Mouse (Mus musculus): ENCODE data around the gene Nostrin. TPM values are rescaled to one million over a fixed set of nuclear protein-coding genes. Genes with fewer than 3 reads are reported as not detected.

Gene Nostrin
- polyA plus RNA-seq, 1 experiment from 2014 or later, result 31.7 TPM

DNA sequence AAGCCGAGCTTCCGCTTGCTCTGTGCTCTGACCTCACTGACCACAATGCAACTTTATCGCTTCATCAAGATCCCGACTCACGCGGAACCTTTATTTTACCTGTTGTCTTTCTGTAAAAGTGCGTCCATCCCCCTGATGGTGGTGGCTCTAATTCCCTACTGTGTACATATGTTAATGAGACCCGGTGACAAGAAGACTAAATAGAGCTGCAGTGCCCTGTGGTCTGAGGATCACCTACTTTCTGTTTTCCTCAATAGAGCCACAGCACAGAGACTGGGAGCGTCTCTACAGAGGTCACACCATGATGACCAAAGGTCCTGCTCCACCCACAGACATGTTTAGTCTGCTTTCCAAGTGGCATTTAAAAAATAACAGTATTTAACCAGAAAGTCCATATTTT lies 91.3 kb downstream of the Nostrin start:
- no peak overlapping the region for H3K9ac ChIP-seq (ENCODE audit: low read depth, low read length)
- H3K27ac ChIP-seq (ENCODE audit: low read length), result no peak overlapping the region
- H3K36me3 ChIP-seq (ENCODE audit: control insufficient read depth, insufficient read depth, low read length), result no peaks in the 10 kb centered on the region
- no peak for ATAC-seq
- no peaks in the 10 kb centered on the region for H3K27me3 ChIP-seq (replicated peaks; ENCODE audit: control insufficient read depth, insufficient read depth, low read length)
- H3K4me2 ChIP-seq (ENCODE audit: low read depth, low read length), result no peak overlapping the region
- WGBS, result 91% methylated on average over 9 of the region's 9 CpGs
- no peaks in the 10 kb centered on the region for H3K9me3 ChIP-seq (ENCODE audit: control insufficient read depth, low read length)
- no peaks in the 10 kb centered on the region for H3K4me1 ChIP-seq (ENCODE audit: control insufficient read depth, insufficient read depth, low read length)
- no peak overlapping the region for H3K4me3 ChIP-seq (ENCODE audit: low read length)

DNA sequence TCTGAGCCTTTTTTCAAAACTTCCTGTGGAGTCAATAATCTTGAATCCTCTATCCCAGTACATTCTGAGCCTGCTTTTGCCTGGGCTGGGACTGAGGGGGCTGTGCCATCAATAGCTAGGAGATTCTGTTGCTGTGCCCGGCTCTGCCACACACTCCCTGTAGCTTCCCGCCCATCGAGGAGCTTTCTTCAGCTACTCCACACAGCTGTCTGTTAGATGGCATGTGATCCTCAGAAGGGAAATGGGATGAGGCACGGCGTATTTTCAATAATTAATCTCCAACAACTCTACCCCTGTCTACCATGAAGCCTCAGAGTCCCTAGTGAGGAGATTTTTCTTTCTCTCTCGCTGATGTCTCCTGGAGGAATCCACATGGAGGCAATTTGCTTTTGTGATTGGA lies 93.0 kb downstream of the Nostrin start:
- Histone ChIP-seq H3K27ac (ENCODE audit: low read length) (no peak overlapping the region), H3K4me2 (ENCODE audit: low read depth, low read length) (no peak overlapping the region), H3K9ac (ENCODE audit: low read depth, low read length) (no peak overlapping the region), H3K9me3 (ENCODE audit: control insufficient read depth, low read length) (no peaks in the 10 kb centered on the region), H3K27me3 (replicated peaks; ENCODE audit: control insufficient read depth, insufficient read depth, low read length) (no peaks in the 10 kb centered on the region), H3K4me1 (ENCODE audit: control insufficient read depth, insufficient read depth, low read length) (no peaks in the 10 kb centered on the region), H3K4me3 (ENCODE audit: low read length) (no peak overlapping the region), H3K36me3 (ENCODE audit: control insufficient read depth, insufficient read depth, low read length) (no peaks in the 10 kb centered on the region)
- ATAC-seq, result no peak
- WGBS, result 88% methylated on average over 6 of the region's 6 CpGs

DNA sequence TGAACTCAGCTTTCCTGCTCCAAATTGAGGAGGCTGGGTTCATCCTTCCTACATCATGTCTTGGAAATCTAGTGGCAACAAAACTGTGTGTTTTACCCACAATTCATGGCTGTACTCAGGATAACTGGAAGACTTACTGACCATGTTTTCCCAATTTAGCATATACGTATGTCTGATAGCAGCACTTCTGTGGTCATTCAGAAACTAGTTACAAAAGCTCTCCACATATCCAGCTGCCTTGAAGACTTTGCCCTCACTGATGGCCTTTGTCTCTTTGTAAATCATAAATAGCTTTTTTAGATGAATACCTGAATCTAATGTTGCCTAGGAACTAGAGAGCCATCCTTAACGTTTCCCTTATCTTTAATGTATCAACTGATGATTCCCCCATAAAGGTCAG lies 94.5 kb downstream of the Nostrin start:
- Histone ChIP-seq H3K4me2 (ENCODE audit: low read depth, low read length) (no peak overlapping the region), H3K9me3 (ENCODE audit: control insufficient read depth, low read length) (no peaks in the 10 kb centered on the region), H3K27me3 (replicated peaks; ENCODE audit: control insufficient read depth, insufficient read depth, low read length) (no peaks in the 10 kb centered on the region), H3K9ac (ENCODE audit: low read depth, low read length) (no peak overlapping the region), H3K4me1 (ENCODE audit: control insufficient read depth, insufficient read depth, low read length) (no peaks in the 10 kb centered on the region), H3K27ac (ENCODE audit: low read length) (no peak overlapping the region), H3K4me3 (ENCODE audit: low read length) (no peak overlapping the region), H3K36me3 (ENCODE audit: control insufficient read depth, insufficient read depth, low read length) (no peaks in the 10 kb centered on the region)
- WGBS, result 55% methylated on average over 2 of the region's 2 CpGs
- peak; percentile 68 for ATAC-seq

DNA sequence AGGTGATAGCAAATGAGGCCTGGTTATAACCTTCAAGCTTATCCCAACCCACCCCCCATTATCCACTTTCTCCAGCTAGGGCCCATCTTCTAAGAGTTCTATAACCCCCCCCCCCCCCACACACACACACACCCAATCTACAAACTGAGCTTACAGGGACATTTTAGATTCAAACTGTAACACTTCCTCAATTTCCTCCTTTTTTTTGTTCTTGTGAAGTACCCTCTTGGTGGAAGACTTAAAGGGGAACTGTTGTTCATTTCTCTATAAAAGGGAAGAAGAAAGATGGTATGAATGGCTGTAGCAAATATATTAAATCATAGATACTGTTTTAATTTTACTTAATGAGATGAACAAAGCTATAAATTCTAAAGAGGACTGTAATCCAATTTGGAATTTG lies 96.5 kb downstream of the Nostrin start:
- no peaks in the 10 kb centered on the region for H3K27me3 ChIP-seq (replicated peaks; ENCODE audit: control insufficient read depth, insufficient read depth, low read length)
- no peak for ATAC-seq

DNA sequence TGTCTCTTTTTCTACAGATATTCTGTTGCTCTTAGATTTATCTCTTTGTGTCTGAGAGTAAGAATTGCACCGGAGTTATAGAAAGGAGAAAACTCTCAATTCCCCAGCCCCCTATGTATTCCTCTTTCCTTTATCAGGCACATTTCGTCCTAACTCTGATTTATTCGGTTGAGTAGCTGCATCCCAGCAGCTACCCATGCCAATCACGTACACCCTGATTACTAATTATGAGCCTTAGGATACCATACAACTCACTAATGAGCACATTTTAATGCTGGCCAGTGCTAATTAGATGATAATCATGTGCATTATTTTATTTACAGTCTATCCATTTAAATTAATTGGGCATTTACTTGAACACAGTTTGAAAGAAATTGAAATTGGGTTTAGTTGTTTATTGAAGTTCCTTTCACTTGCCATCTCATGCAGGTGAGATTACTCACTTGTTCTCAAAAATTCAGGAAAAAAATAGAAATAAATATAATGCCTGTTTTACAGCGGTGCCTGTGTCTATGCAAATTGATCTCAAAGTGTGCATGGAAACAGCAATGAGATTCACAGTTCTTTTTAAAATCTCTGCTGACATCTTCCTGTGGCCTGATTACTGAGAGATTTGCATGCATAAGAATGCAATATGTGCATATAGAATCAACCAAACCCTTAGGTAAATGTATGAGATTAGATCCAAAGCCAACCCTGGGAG lies 99.5 kb downstream of the Nostrin start:
- Histone ChIP-seq H3K36me3 (ENCODE audit: control insufficient read depth, insufficient read depth, low read length) (no peaks in the 10 kb centered on the region), H3K4me3 (ENCODE audit: low read length) (no peak overlapping the region), H3K9ac (ENCODE audit: low read depth, low read length) (no peak overlapping the region), H3K27ac (ENCODE audit: low read length) (no peak overlapping the region), H3K4me2 (ENCODE audit: low read depth, low read length) (no peak overlapping the region), H3K9me3 (ENCODE audit: control insufficient read depth, low read length) (no peaks in the 10 kb centered on the region), H3K27me3 (replicated peaks; ENCODE audit: control insufficient read depth, insufficient read depth, low read length) (no peaks in the 10 kb centered on the region), H3K4me1 (ENCODE audit: control insufficient read depth, insufficient read depth, low read length) (no peaks in the 10 kb centered on the region)
- ATAC-seq, result no peak
- 76% methylated on average over 5 of the region's 5 CpGs for WGBS

More for the DNA sequence above, 96.5 kb downstream of the Nostrin start:
- Histone ChIP-seq H3K9me3 (ENCODE audit: control insufficient read depth, low read length) (no peaks in the 10 kb centered on the region), H3K4me2 (ENCODE audit: low read depth, low read length) (no peak overlapping the region), H3K9ac (ENCODE audit: low read depth, low read length) (no peak overlapping the region), H3K27ac (ENCODE audit: low read length) (no peak overlapping the region), H3K4me3 (ENCODE audit: low read length) (no peak overlapping the region), H3K4me1 (ENCODE audit: control insufficient read depth, insufficient read depth, low read length) (no peaks in the 10 kb centered on the region), H3K36me3 (ENCODE audit: control insufficient read depth, insufficient read depth, low read length) (no peaks in the 10 kb centered on the region)

Other genes with a start within 250 kb of the Nostrin start
- gene Spc25, start 70.4 kb downstream of the Nostrin start, polyA plus RNA-seq (2015; fragmentation: Nextera tagmentation; extraction: Ambion mirVana), result 113 and 123 TPM in 2 replicates
- gene G6pc2, start 75.3 kb downstream of the Nostrin start, polyA plus RNA-seq (2015; fragmentation: Nextera tagmentation; extraction: Ambion mirVana), result 0.34 and 0.45 TPM in 2 replicates
- 4.0 and 11.4 TPM in 2 replicates for gene Abcb11, start 206.8 kb downstream of the Nostrin start, polyA plus RNA-seq (2015; fragmentation: Nextera tagmentation; extraction: Ambion mirVana)
- 0.43 TPM in 2 replicates for gene Dhrs9, start 244.6 kb downstream of the Nostrin start, polyA plus RNA-seq (2015; fragmentation: Nextera tagmentation; extraction: Ambion mirVana)